Mouse (Mus musculus) heart, embryonic 14.5 days (tissue): ENCODE measurements around the gene Rnf216. TPM values are rescaled to one million over a fixed set of nuclear protein-coding genes. Genes with fewer than 3 reads are reported as not detected.
A peak's percentile ranks its signal among the peaks of the same experiment; 100 is the strongest.

ENCODE experiments used
- ATAC-seq: fragments of 200-750 bp; cut with Nextera tagmentation; 2 replicates; pipeline ENCODE4 v1.8.0; 2017; ENCODE audit warnings: low read depth, moderate TSS enrichment; ENCODE audit not compliant: insufficient number of reproducible peaks, insufficient read depth, low FRiP score
- H3K27ac ChIP-seq, 2 experiments: fragments of 200-500 bp in 1 of 2; fragments of 300-500 bp in 1 of 2; sonication (generic) in 1 of 2; replicated peaks in 1 of 2; 2 replicates each; pipeline ENCODE4 v1.5.1; 2012 to 2014; ENCODE audit warnings: low read depth in 2 of 2, low read length in 2 of 2, control low read depth in 1 of 2, mild to moderate bottlenecking in 1 of 2, mixed read lengths in 1 of 2; ENCODE audit not compliant: control insufficient read depth in 1 of 2, insufficient read depth in 1 of 2
- H3K27me3 ChIP-seq: fragments of 300-500 bp; sonication (generic); 2 replicates; pipeline ENCODE4 v1.6.1; 2014; ENCODE audit warnings: mild to moderate bottlenecking, low read length, control low read depth; ENCODE audit not compliant: control insufficient read depth, insufficient read depth
- H3K36me3 ChIP-seq: fragments of 300-500 bp; sonication (generic); 2 replicates; pipeline ENCODE4 v1.6.1; 2014; ENCODE audit warnings: mild to moderate bottlenecking, control low read depth, low read length, mixed read lengths; ENCODE audit not compliant: control insufficient read depth, insufficient read depth
- H3K4me1 ChIP-seq, 2 experiments: fragments of 200-500 bp in 1 of 2; fragments of 300-500 bp in 1 of 2; sonication (generic) in 1 of 2; 2 replicates each; pipeline ENCODE4 v1.6.1; 2012 to 2014; ENCODE audit warnings: low read length in 2 of 2, control low read depth in 1 of 2, mixed read lengths in 1 of 2; ENCODE audit not compliant: control insufficient read depth in 2 of 2, insufficient read depth in 2 of 2
- H3K4me2 ChIP-seq: fragments of 300-500 bp; sonication (generic); 2 replicates; pipeline ENCODE4 v1.6.1; 2014; ENCODE audit warnings: mild to moderate bottlenecking, low read length
- H3K4me3 ChIP-seq, 2 experiments: fragments of 200-500 bp in 1 of 2; fragments of 300-500 bp in 1 of 2; sonication (generic) in 1 of 2; 2 replicates each; pipeline ENCODE4 v1.5.1; 2012 to 2014; ENCODE audit warnings: low read length in 2 of 2, mild to moderate bottlenecking in 2 of 2, control low read depth in 1 of 2, low read depth in 1 of 2, moderate library complexity in 1 of 2; ENCODE audit not compliant: control insufficient read depth in 1 of 2, insufficient read depth in 1 of 2
- H3K9ac ChIP-seq: fragments of 300-500 bp; sonication (generic); 2 replicates; pipeline ENCODE4 v1.6.1; 2014; ENCODE audit warnings: mild to moderate bottlenecking, low read length
- H3K9me3 ChIP-seq: fragments of 300-500 bp; sonication (generic); 2 replicates; pipeline ENCODE4 v1.6.1; 2016; ENCODE audit warnings: low read length, control low read depth; ENCODE audit not compliant: control insufficient read depth
- WGBS: fragments of 180-500 bp; shearing (Covaris S2); extraction: QIAGEN DNeasy Blood & Tissue Kit; methylation state at CpG from one replicate; pipeline ENCODE4 v1.1.7; 2014; 5-methylcytosine and 5-hydroxymethylcytosine counted together
- polyA plus RNA-seq: library from polyadenylated mRNA; unstranded; fragments of >200 nt; fragmentation: Nextera tagmentation; extraction: Ambion mirVana; gene quantifications from 2 replicates; pipeline ENCODE4 v1.2.1, GENCODE M21; 2014

Gene Rnf216
- polyA plus RNA-seq, 1 experiment from 2014 or later: 26.5 TPM

DNA sequence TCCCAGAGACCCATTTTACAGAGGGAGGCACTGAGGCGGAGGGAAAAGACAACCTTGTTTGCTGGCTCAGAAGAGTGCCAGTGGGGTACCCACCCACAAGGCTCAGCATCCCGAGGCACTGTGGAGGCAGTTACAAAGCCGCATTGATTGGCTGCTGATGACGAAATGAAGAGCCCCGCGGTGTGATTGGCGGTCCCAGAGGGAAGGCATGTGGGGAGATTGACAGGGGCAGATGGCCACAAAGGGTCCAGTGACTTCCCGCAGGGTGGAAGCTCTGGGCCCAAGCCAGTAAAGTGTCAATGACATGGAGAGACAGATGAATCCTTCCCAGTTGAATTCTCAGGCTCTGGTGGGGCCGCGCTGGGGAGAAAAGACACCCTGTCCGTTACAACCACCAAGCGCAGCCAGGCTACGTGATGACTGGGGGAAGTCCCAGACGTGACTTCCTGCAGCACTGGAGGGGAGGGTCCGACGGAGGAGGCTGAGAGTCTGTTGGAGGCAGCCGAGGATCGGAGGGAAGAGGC, 138.1 kb downstream of the Rnf216 start:
- no peaks in the 10 kb centered on the region for H3K27me3 ChIP-seq
- H3K9ac ChIP-seq: no peak overlapping the region
- peak; percentile 27 for ATAC-seq
- peak overlapping the region; percentile 41 for H3K4me2 ChIP-seq
- H3K36me3 ChIP-seq: peaks cover 40% of the 10 kb centered on the region
- H3K4me3 ChIP-seq: no peak overlapping the region
- peaks cover 13 to 14% of the 10 kb centered on the region in 2 experiments for H3K4me1 ChIP-seq
- H3K9me3 ChIP-seq: no peaks in the 10 kb centered on the region
- H3K27ac ChIP-seq: peak overlapping the region in 1 of 2 experiments; percentile 41; a peak in 2 of 4 replicates
- 8% methylated on average over 18 of the region's 18 CpGs for WGBS

- WGBS: 43% methylated on average over 3 of the region's 3 CpGs
- peaks cover 13 to 14% of the 10 kb centered on the region in 2 experiments for H3K4me1 ChIP-seq
- H3K27ac ChIP-seq: no peak overlapping the region
Measured at GRCm38 (mm10) chr5:142973971-142974370, 138.8 kb downstream of the Rnf216 start.

DNA sequence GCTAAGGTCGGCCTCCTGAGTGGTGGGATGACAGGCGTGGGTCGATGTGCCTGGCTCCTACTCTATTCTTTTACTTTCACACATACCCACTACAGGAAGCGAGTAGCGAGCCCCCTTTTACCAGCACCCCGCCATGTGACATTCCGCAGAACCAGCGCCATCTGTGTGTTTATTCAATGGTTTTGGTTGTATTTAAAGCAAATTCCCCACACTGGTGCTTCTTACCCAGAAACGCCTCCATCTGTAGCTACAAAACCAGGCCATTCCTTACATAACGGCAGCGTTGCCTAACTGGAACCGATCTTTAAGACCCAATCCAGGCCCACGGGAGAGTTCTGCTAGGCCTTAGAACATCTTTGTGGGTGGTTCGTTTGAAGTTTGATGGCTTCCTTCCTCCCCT, 144.4 kb downstream of the Rnf216 start:
- Histone ChIP-seq H3K36me3 (peaks cover 53% of the 10 kb centered on the region), H3K9ac (no peak overlapping the region), H3K4me3 (no peak overlapping the region), H3K9me3 (no peaks in the 10 kb centered on the region), H3K27me3 (no peaks in the 10 kb centered on the region), H3K4me2 (no peak overlapping the region), H3K27ac (no peak overlapping the region), H3K4me1 (peaks cover 8 to 13% of the 10 kb centered on the region in 2 experiments)
- no peak for ATAC-seq
- 90% methylated on average over 14 of the region's 14 CpGs for WGBS

More at GRCm38 (mm10) chr5:142973971-142974370, 138.8 kb downstream of the Rnf216 start:
- Histone ChIP-seq H3K27me3 (no peaks in the 10 kb centered on the region), H3K4me2 (no peak overlapping the region), H3K36me3 (peaks cover 46% of the 10 kb centered on the region), H3K9ac (no peak overlapping the region), H3K4me3 (no peak overlapping the region), H3K9me3 (no peaks in the 10 kb centered on the region)
- no peak for ATAC-seq

GRCm38 (mm10) chr5:142964650-142965049, 148.1 kb downstream of the Rnf216 start:
- Histone ChIP-seq H3K27me3 (no peaks in the 10 kb centered on the region), H3K4me1 (peaks cover 22 to 31% of the 10 kb centered on the region in 2 experiments), H3K36me3 (peaks cover 16% of the 10 kb centered on the region), H3K27ac (no peak overlapping the region), H3K9ac (no peak overlapping the region), H3K4me3 (peak overlapping the region in 1 of 2 experiments; percentile 63; a peak in 1 of 4 replicates), H3K9me3 (no peaks in the 10 kb centered on the region), H3K4me2 (peak overlapping the region; percentile 95)
- WGBS: 93% methylated on average over 6 of the region's 6 CpGs
- no peak for ATAC-seq

DNA sequence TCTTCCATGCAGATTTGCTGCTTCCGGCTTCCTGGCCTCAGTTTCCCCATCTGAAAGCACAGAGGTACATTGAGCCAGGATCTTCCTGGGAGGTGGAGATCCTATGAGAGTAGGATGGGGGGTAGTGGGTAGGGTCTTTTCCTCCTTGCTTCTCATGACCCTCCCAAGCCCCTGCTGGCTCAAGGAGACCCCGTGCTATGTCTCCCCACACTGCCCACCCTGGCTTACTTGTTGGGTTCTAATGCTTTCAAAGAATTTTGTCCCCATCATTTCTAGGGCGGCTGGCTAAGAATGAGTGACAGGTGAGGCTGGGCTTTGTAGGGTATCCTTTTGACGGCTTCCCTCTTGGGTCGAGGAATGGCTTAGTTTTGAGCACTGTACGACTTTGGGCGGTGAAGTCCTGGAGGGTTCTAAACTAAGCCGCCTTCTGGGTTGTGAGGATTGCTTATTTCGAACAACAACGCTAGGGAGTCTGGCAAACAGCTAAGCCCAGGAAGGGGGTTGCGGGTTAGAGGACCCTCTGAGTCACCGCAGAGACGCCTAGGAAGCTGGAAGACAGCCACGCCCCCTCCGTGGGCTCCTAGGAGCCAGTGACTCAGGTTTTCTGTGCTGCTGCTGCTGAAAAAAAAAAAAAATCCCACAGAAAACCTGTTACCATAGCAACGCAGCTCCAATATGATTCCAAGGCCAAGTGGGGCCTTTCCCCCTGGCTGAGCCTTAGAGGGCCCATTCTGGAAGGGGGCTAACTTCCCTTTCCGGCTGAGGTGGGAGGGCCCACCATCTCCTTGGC, 148.9 kb downstream of the Rnf216 start:
- ATAC-seq: no peak
- WGBS: 54% methylated on average over 17 of the region's 17 CpGs

DNA sequence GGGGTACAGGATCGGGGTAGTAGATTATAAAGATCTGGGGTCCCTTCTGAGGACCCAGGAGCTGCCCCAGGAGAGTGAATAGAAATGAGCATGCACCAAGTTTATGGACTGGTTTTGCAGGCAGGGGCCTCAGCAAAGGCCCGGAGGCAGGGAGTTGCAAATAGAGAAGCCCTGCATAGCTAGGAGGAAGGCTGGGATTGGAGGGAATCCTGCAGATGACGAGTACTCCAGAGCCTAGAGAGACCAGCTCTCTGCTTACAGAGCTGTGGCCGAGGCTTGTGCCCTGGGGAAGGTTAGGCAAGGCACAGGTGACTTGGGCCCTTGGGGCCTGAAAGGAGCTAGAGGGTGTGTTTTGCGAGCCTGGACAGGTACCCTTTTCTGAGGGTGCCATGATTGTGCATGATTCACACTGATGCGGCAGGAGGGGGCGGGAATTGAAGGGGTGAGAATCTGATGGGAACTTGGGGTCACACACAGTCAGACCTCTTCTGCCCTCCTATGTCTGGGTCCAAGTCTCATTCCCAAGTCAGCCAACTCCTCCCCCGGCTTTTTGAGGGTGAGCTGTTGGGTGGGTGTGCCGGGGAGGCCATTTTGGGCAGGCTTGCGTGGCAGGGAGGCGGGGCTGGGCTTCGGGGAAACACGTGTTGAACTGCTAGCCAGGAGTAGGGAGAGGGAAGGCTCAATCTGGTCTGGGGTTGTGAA, 149.6 kb downstream of the Rnf216 start:
- Histone ChIP-seq H3K36me3 (peaks cover 6% of the 10 kb centered on the region; the same call in 1 of the 2 replicates), H3K4me2 (peak overlapping the region; percentile 95), H3K27me3 (no peaks in the 10 kb centered on the region), H3K4me1 (peaks cover 24 to 31% of the 10 kb centered on the region in 2 experiments), H3K9me3 (no peaks in the 10 kb centered on the region), H3K27ac (peak overlapping the region; percentile 33 to 89), H3K9ac (peak overlapping the region; percentile 91), H3K4me3 (peak overlapping the region; percentile 63 to 76)
- ATAC-seq: no peak
- 16% methylated on average over 13 of the region's 13 CpGs for WGBS

More for the DNA sequence above, 148.9 kb downstream of the Rnf216 start:
- H3K9me3 ChIP-seq: no peaks in the 10 kb centered on the region
- H3K36me3 ChIP-seq: peaks cover 10% of the 10 kb centered on the region; the same call in 1 of the 2 replicates
- H3K27me3 ChIP-seq: no peaks in the 10 kb centered on the region
- H3K27ac ChIP-seq: peak overlapping the region; percentile 23 to 89; a peak in 2 of 4 replicates
- peaks cover 22 to 31% of the 10 kb centered on the region in 2 experiments for H3K4me1 ChIP-seq
- peak overlapping the region; percentile 91; the same call in 1 of the 2 replicates for H3K9ac ChIP-seq
- peak overlapping the region; percentile 63 to 76 for H3K4me3 ChIP-seq
- H3K4me2 ChIP-seq: peak overlapping the region; percentile 95

DNA sequence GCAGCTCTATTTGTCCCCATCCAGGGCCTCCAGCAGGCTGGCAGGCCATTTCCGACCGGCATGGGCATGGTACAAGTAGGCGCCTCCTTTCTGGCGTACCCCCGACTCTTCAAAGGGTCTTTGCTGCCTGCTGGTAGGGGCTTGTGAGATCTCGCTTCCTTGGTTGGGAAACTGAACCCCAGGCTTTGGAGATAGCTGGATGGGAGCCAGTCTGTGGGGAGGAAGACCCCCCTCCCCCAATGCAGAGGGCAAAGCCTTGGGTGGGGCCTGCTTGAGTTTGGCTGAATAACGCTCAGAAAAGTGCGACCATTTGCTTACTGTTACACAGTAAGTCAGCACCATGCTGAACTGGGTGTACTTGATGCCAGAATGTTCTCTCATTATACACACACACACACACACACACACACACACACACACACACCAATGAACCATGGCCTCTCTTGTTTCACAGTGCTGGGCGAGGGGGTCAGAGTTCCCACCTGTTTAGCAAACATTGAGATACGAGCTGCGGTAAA, 150.3 kb downstream of the Rnf216 start:
- WGBS: 11% methylated on average over 11 of the region's 11 CpGs
- Histone ChIP-seq H3K36me3 (0 out of 2 replicates have a peak, but pooled peaks cover 2% of the 10 kb centered on the region), H3K4me2 (peak overlapping the region; percentile 95), H3K9ac (peak overlapping the region; percentile 91), H3K9me3 (no peaks in the 10 kb centered on the region), H3K27me3 (no peaks in the 10 kb centered on the region), H3K27ac (peak overlapping the region; percentile 58 to 89), H3K4me1 (peaks cover 24 to 31% of the 10 kb centered on the region in 2 experiments), H3K4me3 (peak overlapping the region; percentile 63 to 76)
- no peak for ATAC-seq
